Mouse (Mus musculus) liver, embryonic 16.5 days (tissue): ENCODE results near the gene Tmem190. TPM values are rescaled to one million over a fixed set of nuclear protein-coding genes. Genes with fewer than 3 reads are reported as not detected.

Experiments used
- ATAC-seq: fragments of 200-750 bp; cut with Nextera tagmentation; 2 replicates; pipeline ENCODE4 v1.8.0; 2017; ENCODE audit warnings: low read depth, mild to moderate bottlenecking, moderate number of reproducible peaks, moderate library complexity
- H3K27ac ChIP-seq: fragments of 300-500 bp; sonication (generic); 2 replicates; pipeline ENCODE4 v1.5.1; 2014; ENCODE audit warnings: mild to moderate bottlenecking, low read length
- H3K27me3 ChIP-seq: fragments of 300-500 bp; sonication (generic); 2 replicates; pipeline ENCODE4 v1.6.1; 2014; ENCODE audit warnings: low read depth, low read length, mixed read lengths; ENCODE audit not compliant: control insufficient read depth, insufficient read depth
- H3K36me3 ChIP-seq: fragments of 300-500 bp; sonication (generic); 2 replicates; pipeline ENCODE4 v1.6.1; 2014; ENCODE audit warnings: mild to moderate bottlenecking; ENCODE audit not compliant: control insufficient read depth, insufficient read depth
- H3K4me1 ChIP-seq: fragments of 300-500 bp; sonication (generic); 2 replicates; pipeline ENCODE4 v1.6.1; 2014; ENCODE audit warnings: low read depth, low read length, mixed read lengths; ENCODE audit not compliant: control insufficient read depth
- H3K4me2 ChIP-seq: fragments of 300-500 bp; sonication (generic); 2 replicates; pipeline ENCODE4 v1.6.1; 2014; ENCODE audit warnings: low read depth, low read length, mixed read lengths
- H3K4me3 ChIP-seq: fragments of 300-500 bp; sonication (generic); 2 replicates; pipeline ENCODE4 v1.5.1; 2014; ENCODE audit warnings: low read depth, mild to moderate bottlenecking, low read length
- H3K9ac ChIP-seq: fragments of 300-500 bp; sonication (generic); 2 replicates; pipeline ENCODE4 v1.6.1; 2014; ENCODE audit warnings: low read depth, low read length
- H3K9me3 ChIP-seq: fragments of 300-500 bp; sonication (generic); replicated peaks from 2 replicates; pipeline ENCODE4 v1.6.1; 2016; ENCODE audit warnings: low read length; ENCODE audit not compliant: control insufficient read depth
- WGBS: fragments of 180-500 bp; shearing (Covaris S2); extraction: QIAGEN DNeasy Blood & Tissue Kit; methylation state at CpG from one replicate; pipeline ENCODE4 v1.1.7; 2014; ENCODE audit not compliant: insufficient replicate concordance; 5-methylcytosine and 5-hydroxymethylcytosine counted together
- polyA plus RNA-seq: library from polyadenylated mRNA; unstranded; fragments of >200 nt; fragmentation: Nextera tagmentation; extraction: Ambion mirVana; gene quantifications from 2 replicates; pipeline ENCODE4 v1.2.1, GENCODE M21; 2015

Tmem190 gene
- polyA plus RNA-seq, 1 experiment from 2014 or later, result not detected

- H3K4me1 ChIP-seq, result peaks cover 78% of the 10 kb centered on the region
- ATAC-seq, result no peak
- 21% methylated on average over 2 of the region's 2 CpGs for WGBS
- H3K27me3 ChIP-seq, result no peaks in the 10 kb centered on the region
- H3K4me3 ChIP-seq, result peak overlapping the region; percentile 83
- peak overlapping the region; percentile 93 for H3K27ac ChIP-seq
- peak overlapping the region; percentile 90 for H3K9ac ChIP-seq
- H3K9me3 ChIP-seq, result no peaks in the 10 kb centered on the region
- H3K36me3 ChIP-seq, result peaks cover 13% of the 10 kb centered on the region; the same call in 1 of the 2 replicates
- peak overlapping the region; percentile 91 for H3K4me2 ChIP-seq
Observed at GRCm38 (mm10) chr7:4743354-4743753, 39.4 kb upstream of the Tmem190 start.

GRCm38 (mm10) chr7:4744886-4745285 lies 37.9 kb upstream of the Tmem190 start:
- no peak overlapping the region for H3K4me3 ChIP-seq
- peaks cover 84% of the 10 kb centered on the region for H3K4me1 ChIP-seq
- ATAC-seq, result no peak
- no peaks in the 10 kb centered on the region for H3K27me3 ChIP-seq
- no peak overlapping the region; the same call in 1 of the 2 replicates for H3K4me2 ChIP-seq
- H3K9ac ChIP-seq, result peak overlapping the region; percentile 40; the same call in 1 of the 2 replicates
- peaks cover 13% of the 10 kb centered on the region; the same call in 1 of the 2 replicates for H3K36me3 ChIP-seq
- H3K27ac ChIP-seq, result peak overlapping the region; percentile 29
- 42% methylated on average over 5 of the region's 6 CpGs for WGBS
- no peaks in the 10 kb centered on the region for H3K9me3 ChIP-seq

GRCm38 (mm10) chr7:4746326-4746980 lies 36.3 kb upstream of the Tmem190 start:
- Histone ChIP-seq H3K4me2 (peak overlapping the region; percentile 53), H3K9ac (peak overlapping the region; percentile 55; the same call in 1 of the 2 replicates), H3K4me3 (no peak overlapping the region; the same call in 1 of the 2 replicates), H3K27ac (peak overlapping the region; percentile 94), H3K36me3 (peaks cover 13% of the 10 kb centered on the region; the same call in 1 of the 2 replicates), H3K4me1 (peaks cover 88% of the 10 kb centered on the region), H3K9me3 (no peaks in the 10 kb centered on the region), H3K27me3 (no peaks in the 10 kb centered on the region)
- 77% methylated on average over 22 of the region's 22 CpGs for WGBS
- ATAC-seq, result no peak

GRCm38 (mm10) chr7:4747156-4747899 lies 35.4 kb upstream of the Tmem190 start:
- peak overlapping the region; percentile 55 for H3K9ac ChIP-seq
- H3K4me1 ChIP-seq, result peaks cover 88% of the 10 kb centered on the region
- H3K27me3 ChIP-seq, result no peaks in the 10 kb centered on the region
- peak overlapping the region; percentile 33 for H3K4me3 ChIP-seq
- H3K4me2 ChIP-seq, result peak overlapping the region; percentile 53
- 36% methylated on average over 9 of the region's 9 CpGs for WGBS
- peak; percentile 72 for ATAC-seq
- H3K36me3 ChIP-seq, result peaks cover 13% of the 10 kb centered on the region; the same call in 1 of the 2 replicates
- no peaks in the 10 kb centered on the region for H3K9me3 ChIP-seq
- peak overlapping the region; percentile 94 for H3K27ac ChIP-seq

- H3K9me3 ChIP-seq, result no peaks in the 10 kb centered on the region
- H3K36me3 ChIP-seq, result peaks cover 13% of the 10 kb centered on the region; the same call in 1 of the 2 replicates
- H3K9ac ChIP-seq, result peak overlapping the region; percentile 6
- peak overlapping the region; percentile 94 for H3K27ac ChIP-seq
- no peak overlapping the region for H3K4me3 ChIP-seq
- peak overlapping the region; percentile 27; the same call in 1 of the 2 replicates for H3K4me2 ChIP-seq
- peaks cover 88% of the 10 kb centered on the region for H3K4me1 ChIP-seq
- H3K27me3 ChIP-seq, result no peaks in the 10 kb centered on the region
- ATAC-seq, result no peak
- 68% methylated on average over 4 of the region's 4 CpGs for WGBS
Observed at GRCm38 (mm10) chr7:4748321-4748720, 34.4 kb upstream of the Tmem190 start.

- H3K4me2 ChIP-seq, result no peak overlapping the region
- H3K9ac ChIP-seq, result no peak overlapping the region
- H3K27me3 ChIP-seq, result no peaks in the 10 kb centered on the region
- peaks cover 80% of the 10 kb centered on the region for H3K4me1 ChIP-seq
- H3K9me3 ChIP-seq, result no peaks in the 10 kb centered on the region
- peaks cover 13% of the 10 kb centered on the region; the same call in 1 of the 2 replicates for H3K36me3 ChIP-seq
- WGBS, result 33% methylated on average over 2 of the region's 2 CpGs
- peak; percentile 5 for ATAC-seq
- no peak overlapping the region for H3K4me3 ChIP-seq
- peak overlapping the region; percentile 94 for H3K27ac ChIP-seq
Observed at GRCm38 (mm10) chr7:4749169-4749568, 33.6 kb upstream of the Tmem190 start.

- Histone ChIP-seq H3K27me3 (no peaks in the 10 kb centered on the region), H3K36me3 (no peaks in the 10 kb centered on the region), H3K9ac (peak overlapping the region; percentile 71), H3K27ac (peak overlapping the region; percentile 89), H3K9me3 (no peaks in the 10 kb centered on the region), H3K4me2 (peak overlapping the region; percentile 85), H3K4me3 (peak overlapping the region; percentile 73), H3K4me1 (peaks cover 50% of the 10 kb centered on the region)
- ATAC-seq, result peak; percentile 78
- 3% methylated on average over 30 of the region's 30 CpGs for WGBS
Observed at GRCm38 (mm10) chr7:4751971-4752820, 30.5 kb upstream of the Tmem190 start.

GRCm38 (mm10) chr7:4752821-4753570 lies 29.7 kb upstream of the Tmem190 start, which contains the start of gene Cox6b2:
Gene Cox6b2 (minus strand): TSS chr7:4753094.
- Histone ChIP-seq H3K36me3 (no peaks in the 10 kb centered on the region), H3K9me3 (no peaks in the 10 kb centered on the region), H3K4me3 (peak within 1 kb of the TSS; percentile 73), H3K27me3 (no peaks in the 10 kb centered on the region), H3K4me2 (peak within 1 kb of the TSS; percentile 85), H3K27ac (peak within 1 kb of the TSS; percentile 89), H3K9ac (peak within 1 kb of the TSS; percentile 71), H3K4me1 (peaks cover 45% of the 10 kb centered on the region)
- 6% methylated on average over 24 of the region's 24 CpGs for WGBS
- peak; percentile 85 for ATAC-seq
